Mouse (Mus musculus) C2C12 (cell line): ENCODE results near the gene E2f4. TPM values are rescaled to one million over a fixed set of nuclear protein-coding genes. Genes with fewer than 3 reads are reported as not detected.

Experiments used
- H3K27me3 ChIP-seq: one replicate; pipeline ENCODE4 v1.6.1; 2011; ENCODE audit not compliant: control insufficient read depth, insufficient read depth, insufficient read length
- H3K36me3 ChIP-seq: one replicate; pipeline ENCODE4 v1.6.1; 2011; ENCODE audit not compliant: control insufficient read depth, insufficient read depth
- H3K4me3 ChIP-seq: one replicate; pipeline ENCODE4 v1.5.1; 2011; ENCODE audit warnings: mild to moderate bottlenecking, control low read depth; ENCODE audit not compliant: poor library complexity, insufficient read depth, severe bottlenecking
- H3K79me2 ChIP-seq: one replicate; pipeline ENCODE4 v1.6.1; 2011; ENCODE audit not compliant: control insufficient read depth, insufficient read depth
- H3K79me3 ChIP-seq: one replicate; pipeline ENCODE4 v1.6.1; 2011; ENCODE audit warnings: low read depth, control low read depth
- H3ac ChIP-seq: one replicate; pipeline ENCODE3; 2011; ENCODE audit warnings: low read depth; ENCODE audit not compliant: control insufficient read depth, insufficient read length
- CEBPB ChIP-seq: IDR thresholded peaks from one replicate; pipeline ENCODE4 v1.6.1; 2011; ENCODE audit warnings: low read depth, mild to moderate bottlenecking, control low read depth, moderate library complexity
- CTCF ChIP-seq: IDR thresholded peaks from one replicate; pipeline ENCODE4 v1.5.1; 2011; ENCODE audit not compliant: control insufficient read depth, insufficient read depth, insufficient read length
- FOSL1 ChIP-seq: IDR thresholded peaks from one replicate; pipeline ENCODE4 v1.8.0; 2011; ENCODE audit warnings: mild to moderate bottlenecking, low read length; ENCODE audit not compliant: poor library complexity, insufficient read depth, severe bottlenecking
- MAX ChIP-seq: IDR thresholded peaks from one replicate; pipeline ENCODE4 v1.6.1; 2011; ENCODE audit warnings: mild to moderate bottlenecking, control low read depth
- MYOD1 ChIP-seq: IDR thresholded peaks from one replicate; pipeline ENCODE4 v1.6.1; 2011; ENCODE audit warnings: low read depth; ENCODE audit not compliant: control insufficient read depth, insufficient read length
- MYOG ChIP-seq: IDR thresholded peaks from one replicate; pipeline ENCODE4 v1.6.1; 2011; ENCODE audit not compliant: control insufficient read depth, insufficient read length; ENCODE audit errors: extremely low read depth
- USF1 ChIP-seq: IDR thresholded peaks from one replicate; pipeline ENCODE4 v1.6.1; 2011; ENCODE audit warnings: low read depth, mild to moderate bottlenecking, control low read depth, moderate library complexity
- polyA plus RNA-seq: library from polyadenylated mRNA; unstranded; fragments of >200 nt; fragmentation: generic; extraction: Trizol; gene quantifications from one replicate; pipeline ENCODE4 v1.2.1, GENCODE M21; 2012; ENCODE audit warnings: missing spikeins

The E2f4 gene
- polyA plus RNA-seq, 1 experiment = 59.5 TPM

DNA sequence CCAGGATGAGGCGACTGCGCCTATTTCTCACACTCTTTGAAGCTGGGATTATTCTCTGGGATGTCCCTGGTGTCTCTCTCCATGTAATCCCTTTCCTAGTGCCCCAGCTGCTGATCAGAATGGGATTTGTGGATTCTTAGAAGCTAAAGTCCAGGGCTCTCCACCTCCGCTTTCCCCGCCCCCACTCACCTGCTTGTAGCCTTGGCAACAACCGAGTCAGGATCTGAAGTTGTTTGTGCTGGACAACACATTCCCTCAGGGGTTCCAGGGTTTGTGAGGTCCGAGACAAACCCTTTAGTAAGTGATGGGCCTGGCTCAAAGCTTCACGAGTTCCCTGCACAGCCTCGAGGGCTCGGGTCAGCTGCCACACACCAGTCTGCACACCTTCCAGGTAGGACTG lies 2.7 kb upstream of the E2f4 start:
- H3ac ChIP-seq = no peak overlapping the region
- no peak for TF ChIP-seq CTCF
- no peak for TF ChIP-seq MYOG
- no peak for TF ChIP-seq USF1
- H3K27me3 ChIP-seq = no peaks in the 10 kb centered on the region
- no peak overlapping the region for H3K4me3 ChIP-seq
- H3K79me2 ChIP-seq = peaks cover 29% of the 10 kb centered on the region
- H3K36me3 ChIP-seq = peaks cover 12% of the 10 kb centered on the region
- H3K79me3 ChIP-seq = peaks cover 21% of the 10 kb centered on the region

DNA sequence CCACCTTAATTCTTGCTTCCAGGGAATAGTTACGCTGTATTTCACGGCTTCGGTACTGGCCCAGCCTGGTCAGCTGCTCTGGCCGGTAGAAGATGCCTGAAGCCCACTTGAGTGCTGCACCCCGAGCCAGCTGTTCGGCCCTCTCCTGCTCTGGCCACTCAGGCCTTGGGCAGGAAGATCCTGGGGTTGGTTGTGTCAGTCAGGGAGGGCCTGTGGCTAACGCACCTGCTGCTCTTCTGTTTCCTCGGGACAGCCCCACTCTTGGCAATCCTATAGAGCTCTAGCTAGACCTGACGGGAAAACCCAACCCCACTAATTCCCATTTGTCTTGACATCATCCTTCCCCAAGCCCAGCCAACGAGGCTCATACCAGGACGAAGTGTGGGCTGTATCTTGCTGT lies 2.2 kb upstream of the E2f4 start:
- peaks cover 23% of the 10 kb centered on the region for H3K79me3 ChIP-seq
- H3K79me2 ChIP-seq = peaks cover 33% of the 10 kb centered on the region
- no peak overlapping the region for H3ac ChIP-seq
- H3K27me3 ChIP-seq = no peaks in the 10 kb centered on the region
- H3K4me3 ChIP-seq = no peak overlapping the region
- H3K36me3 ChIP-seq = peaks cover 17% of the 10 kb centered on the region
- TF ChIP-seq FOSL1 = no peak
- no peak for TF ChIP-seq CTCF
- TF ChIP-seq MAX = no peak
- TF ChIP-seq CEBPB = no peak

DNA sequence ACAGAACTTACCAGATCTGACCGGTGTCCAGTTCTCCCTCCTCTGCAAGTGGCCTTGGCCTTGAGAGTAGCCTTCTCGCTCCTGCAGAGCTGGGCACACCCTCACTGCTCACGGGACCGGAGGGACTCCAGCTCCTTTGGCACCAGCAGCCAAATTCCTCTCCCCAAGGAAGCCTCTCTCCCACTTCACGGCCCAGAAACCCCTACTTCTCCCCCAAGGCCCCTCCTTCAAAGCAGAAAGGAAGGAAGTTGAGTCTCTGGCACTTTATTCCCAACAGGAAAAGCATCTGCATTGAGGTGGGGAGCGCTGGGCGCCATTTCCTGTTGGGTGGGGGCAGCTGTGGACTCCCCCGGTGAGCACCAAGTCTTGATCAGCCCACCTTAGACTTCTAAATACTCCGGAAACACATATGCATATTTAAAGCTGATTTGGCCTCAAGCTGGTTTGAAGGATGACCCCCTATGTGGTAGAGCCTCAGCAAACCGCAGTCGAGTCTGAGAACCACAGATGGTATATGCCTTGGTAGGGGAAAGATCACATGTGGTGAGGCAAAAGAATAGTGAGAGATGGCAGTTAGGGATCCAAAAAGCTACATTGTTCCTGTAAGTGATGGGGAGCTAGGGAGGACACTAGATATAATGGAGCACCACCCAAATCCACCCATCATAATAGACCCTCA lies 1.4 kb upstream of the E2f4 start, which contains the start of gene Exoc3l:
TSS of gene Exoc3l (minus strand) at position 207 of the 679 bp plus-strand sequence.
- peaks cover 25% of the 10 kb centered on the region for H3K36me3 ChIP-seq

DNA sequence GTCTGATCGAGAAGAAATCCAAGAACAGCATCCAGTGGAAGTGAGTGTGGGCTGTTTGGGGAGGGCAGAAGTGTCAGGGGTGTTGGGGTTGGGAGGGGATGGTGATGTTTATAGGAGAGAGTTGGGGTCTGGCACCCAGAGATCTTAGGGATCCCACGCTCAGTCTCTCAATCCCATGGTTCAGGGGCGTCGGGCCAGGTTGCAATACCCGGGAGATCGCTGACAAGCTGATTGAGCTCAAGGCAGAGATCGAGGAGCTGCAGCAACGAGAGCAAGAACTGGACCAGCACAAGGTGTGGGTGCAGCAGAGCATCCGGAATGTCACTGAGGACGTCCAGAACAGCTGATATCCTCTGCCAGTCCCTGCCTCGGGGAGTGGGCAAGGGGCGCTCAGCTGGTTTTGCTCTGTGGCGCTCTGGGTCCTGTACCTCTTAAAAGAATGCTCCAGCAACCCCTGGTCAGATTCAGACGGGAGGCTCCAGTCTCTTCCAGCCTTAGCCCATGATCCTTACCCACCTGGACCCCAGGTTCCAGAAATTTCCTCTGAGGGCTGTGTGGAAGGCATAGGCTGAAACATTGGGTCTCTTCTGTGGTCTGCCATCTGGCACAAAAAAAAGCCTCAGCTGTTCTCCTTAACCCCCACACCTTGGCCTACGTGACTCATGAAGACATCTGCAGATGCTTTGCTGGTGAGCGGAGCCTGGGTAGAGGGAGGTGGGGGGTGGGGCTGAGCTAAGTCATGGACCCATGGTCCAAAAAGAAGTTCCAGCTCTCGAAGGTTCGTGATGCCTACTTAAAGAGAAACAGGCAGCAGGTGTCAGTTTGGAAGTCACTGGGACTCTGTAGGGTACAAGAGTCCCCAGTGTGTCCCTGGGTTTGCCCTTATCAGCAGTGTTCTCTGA lies 1.1 kb downstream of the E2f4 start:
- Histone ChIP-seq H3K27me3 (no peaks in the 10 kb centered on the region), H3K36me3 (peaks cover 47% of the 10 kb centered on the region)
- TF ChIP-seq CEBPB (no peak), MYOD1 (peak; percentile 28), CTCF (no peak)

More for the DNA sequence above, 1.4 kb upstream of the E2f4 start, which contains the start of gene Exoc3l:
- Histone ChIP-seq H3ac (no peak within 1 kb of the TSS), H3K79me3 (peaks cover 25% of the 10 kb centered on the region), H3K4me3 (peak within 1 kb of the TSS; percentile 97), H3K27me3 (no peaks in the 10 kb centered on the region), H3K79me2 (peaks cover 41% of the 10 kb centered on the region)
- TF ChIP-seq CTCF (no peak), USF1 (no peak), MAX (no peak), FOSL1 (no peak), CEBPB (no peak), MYOG (no peak), MYOD1 (no peak)

DNA sequence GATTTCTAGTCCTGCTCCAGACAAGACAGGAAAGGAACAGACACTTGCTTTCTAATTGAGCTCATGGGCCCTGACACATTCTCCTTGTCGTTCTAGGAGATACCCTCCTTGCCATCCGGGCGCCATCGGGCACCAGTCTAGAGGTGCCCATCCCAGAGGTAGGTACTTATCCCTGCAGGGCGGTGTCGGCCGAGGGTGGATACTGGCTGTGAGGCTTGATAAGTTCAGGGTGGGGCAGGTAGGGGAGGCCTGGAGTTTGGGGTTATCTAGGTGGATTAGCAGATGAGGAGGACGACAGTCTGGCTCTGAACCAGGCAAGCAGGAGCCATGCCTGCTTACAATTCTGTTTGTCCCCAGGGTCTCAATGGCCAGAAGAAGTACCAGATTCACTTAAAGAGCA lies 2.5 kb downstream of the E2f4 start:
- Histone ChIP-seq H3K79me2 (peaks cover 59% of the 10 kb centered on the region), H3K36me3 (peaks cover 56% of the 10 kb centered on the region), H3K4me3 (no peak overlapping the region), H3K27me3 (no peaks in the 10 kb centered on the region), H3ac (no peak overlapping the region), H3K79me3 (peaks cover 29% of the 10 kb centered on the region)
- no peak for TF ChIP-seq CEBPB
- TF ChIP-seq CTCF = no peak
- no peak for TF ChIP-seq MYOD1
- no peak for TF ChIP-seq MYOG
- TF ChIP-seq FOSL1 = no peak
- TF ChIP-seq USF1 = no peak
- TF ChIP-seq MAX = no peak

More for the DNA sequence above, 1.1 kb downstream of the E2f4 start:
- Histone ChIP-seq H3ac (peak overlapping the region; percentile 96), H3K79me2 (peaks cover 59% of the 10 kb centered on the region), H3K4me3 (peak overlapping the region; percentile 97), H3K79me3 (peaks cover 29% of the 10 kb centered on the region)

DNA sequence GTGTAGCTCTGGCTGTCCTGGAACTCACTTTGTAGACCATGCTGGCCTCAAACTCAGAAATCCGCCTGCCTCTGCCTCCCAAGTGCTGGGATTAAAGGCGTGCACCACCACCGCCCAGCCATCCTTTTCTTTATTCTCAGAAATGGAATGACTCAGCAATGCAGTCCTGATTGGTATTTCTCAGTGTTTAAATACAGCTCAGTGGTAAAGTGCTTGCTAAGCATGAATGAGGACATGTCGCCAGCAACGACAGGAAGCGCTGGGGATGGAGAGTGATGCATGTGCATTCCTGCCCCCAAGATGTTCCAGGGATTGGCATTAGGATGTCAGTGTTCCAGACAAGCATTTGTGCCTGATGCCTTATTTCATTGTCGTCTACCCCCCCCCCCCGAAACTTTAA lies 5.9 kb downstream of the E2f4 start:
- no peaks in the 10 kb centered on the region for H3K27me3 ChIP-seq
- no peak overlapping the region for H3ac ChIP-seq
- peaks cover 44% of the 10 kb centered on the region for H3K79me2 ChIP-seq
- H3K36me3 ChIP-seq = peaks cover 78% of the 10 kb centered on the region
- peaks cover 21% of the 10 kb centered on the region for H3K79me3 ChIP-seq
- TF ChIP-seq FOSL1 (no peak), USF1 (no peak), MYOG (no peak)
- H3K4me3 ChIP-seq = no peak overlapping the region
